Mouse (Mus musculus): Measurements from ENCODE around the gene Nfia.

Gene Nfia

GRCm38 (mm10) chr4:97830935-97831608, 58.5 kb downstream of the Nfia start:
- intact Hi-C loops (cut with DNase I), result no loop called here

GRCm38 (mm10) chr4:97831611-97832278, 59.2 kb downstream of the Nfia start:
- intact Hi-C loops (cut with DNase I), result no loop called here

- intact Hi-C loops (cut with DNase I), result no loop called here
Observed at GRCm38 (mm10) chr4:97832279-97832640, 59.7 kb downstream of the Nfia start.

DNA sequence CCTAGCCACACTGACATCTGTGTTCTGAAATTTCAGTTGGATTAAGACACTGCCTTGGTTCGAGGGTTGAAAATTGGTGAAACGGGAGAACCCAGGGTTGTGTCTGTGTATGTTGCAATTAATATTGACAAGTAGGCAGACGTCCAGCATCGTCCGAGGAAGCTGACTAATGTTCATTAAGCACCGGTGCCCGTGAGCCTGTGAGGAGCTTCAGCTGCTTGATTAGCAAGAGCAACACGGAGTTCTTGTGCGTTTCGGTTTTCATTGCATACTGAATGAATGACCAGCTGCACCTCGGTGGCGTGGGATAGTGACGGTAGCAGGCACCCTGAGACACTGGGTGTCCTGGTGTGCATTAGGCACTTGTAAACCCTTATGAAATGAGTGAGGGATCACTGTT, 64.3 kb downstream of the Nfia start:
- intact Hi-C loops (cut with DNase I), result no loop called here

DNA sequence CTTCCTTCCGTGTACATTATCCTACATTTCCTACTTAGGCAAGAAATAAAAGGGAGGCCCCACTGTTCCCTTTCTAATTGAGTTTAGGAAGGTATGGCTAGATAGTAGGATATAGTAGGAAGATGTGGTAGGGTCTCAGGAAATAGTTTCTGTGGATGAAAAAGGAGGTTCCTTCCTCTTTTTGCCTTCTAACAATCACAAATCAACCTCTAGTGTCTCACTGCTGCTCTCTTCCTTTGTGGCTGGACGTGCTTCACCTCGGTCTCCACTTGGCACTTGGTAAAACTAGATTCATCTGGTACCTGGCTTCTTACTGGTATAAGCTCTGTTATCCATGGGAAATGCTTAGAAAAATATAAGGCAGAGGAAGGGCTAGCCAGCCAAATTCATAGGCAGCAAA, 65.2 kb downstream of the Nfia start:
- intact Hi-C loops (cut with DNase I), result no loop called here

DNA sequence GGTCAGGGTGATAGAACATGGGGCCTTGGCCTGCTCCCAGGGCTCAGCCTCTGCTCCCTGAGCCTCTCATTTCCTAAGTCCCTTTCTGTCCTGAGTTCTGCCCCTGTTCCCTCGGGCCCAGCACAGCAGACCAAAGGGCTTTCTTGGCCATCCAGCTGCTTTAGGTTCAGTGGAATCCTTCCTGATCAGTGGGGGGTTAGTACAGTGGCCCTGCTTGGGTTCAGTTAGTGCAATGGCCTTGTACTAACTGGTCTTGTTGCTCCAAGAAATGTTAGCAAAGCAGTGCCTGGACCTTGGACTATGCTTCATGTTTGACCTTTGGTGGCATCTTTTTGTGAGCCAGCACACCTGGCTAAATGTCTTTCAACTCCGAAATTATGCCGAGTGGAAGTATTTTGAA, 66.1 kb downstream of the Nfia start:
- intact Hi-C loops (cut with DNase I), result no loop called here

DNA sequence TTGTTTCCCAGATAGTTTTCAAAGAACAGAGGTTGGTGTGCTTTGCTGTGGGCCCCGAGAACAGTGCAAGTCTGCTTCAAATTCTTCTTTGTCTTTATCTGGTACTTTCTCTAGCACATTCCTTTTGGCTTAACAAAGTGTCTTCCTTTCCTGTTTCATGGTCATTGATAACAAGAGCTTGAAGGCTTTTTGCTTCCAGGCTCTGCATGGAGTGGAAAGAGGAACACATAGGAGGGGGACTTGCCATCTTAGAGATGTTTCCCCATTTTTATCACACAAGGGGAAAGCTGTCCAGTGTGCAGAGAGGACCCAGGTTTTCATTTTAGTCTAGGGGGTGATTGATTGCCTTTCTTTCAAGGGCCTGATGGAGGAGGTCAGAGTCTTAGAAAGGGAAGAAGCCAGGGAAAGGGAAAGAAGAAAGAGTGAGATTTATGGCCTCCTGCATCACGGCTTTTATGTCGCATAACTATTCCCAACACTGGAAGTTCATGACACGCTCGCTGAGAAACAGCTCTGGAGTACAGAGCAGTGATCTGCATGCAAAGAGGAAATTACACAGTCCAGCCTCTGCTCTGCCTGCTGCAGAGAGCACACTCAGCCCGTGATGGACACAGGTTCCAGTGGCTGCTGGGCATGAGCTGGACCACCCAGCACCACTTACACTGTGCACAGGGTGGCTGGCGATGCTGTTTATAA, 67.0 kb downstream of the Nfia start:
- intact Hi-C loops (cut with DNase I), result loop anchor here (10.0 kb wide), 1 partner anchor 85 kb away; no protein-coding TSS in a partner anchor

- intact Hi-C loops (cut with DNase I), result loop anchor here (10.0 kb wide), 1 partner anchor 86 kb away; no protein-coding TSS in a partner anchor
Observed at GRCm38 (mm10) chr4:97840227-97841062, 67.9 kb downstream of the Nfia start.

DNA sequence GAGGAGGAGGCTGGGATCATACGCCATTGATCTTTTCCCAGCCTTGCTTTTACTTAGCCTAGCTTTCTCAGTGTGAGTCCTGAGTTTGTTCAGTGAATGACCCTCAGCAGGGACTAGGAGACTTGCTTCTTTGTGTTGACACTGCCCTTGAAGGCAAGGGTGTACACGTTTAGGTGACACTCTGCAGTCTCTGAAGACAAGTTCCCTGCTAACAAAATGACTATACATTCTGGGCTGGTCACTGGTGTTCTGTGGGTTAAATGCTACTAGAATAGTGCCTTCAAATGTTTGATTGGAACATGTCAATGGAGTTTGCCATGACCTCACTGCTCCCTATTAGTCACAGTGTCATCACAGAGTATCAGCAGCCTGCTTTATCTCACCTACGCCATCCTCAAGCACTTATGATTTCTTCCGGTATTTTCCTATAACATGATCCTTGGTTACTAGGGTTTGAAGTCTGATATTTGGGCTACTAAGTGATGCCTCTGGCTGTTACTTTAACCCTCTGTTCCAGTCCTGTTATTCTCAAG, 68.6 kb downstream of the Nfia start:
- intact Hi-C loops (cut with DNase I), result loop anchor here (10.0 kb wide), 1 partner anchor 86 kb away; no protein-coding TSS in a partner anchor

GRCm38 (mm10) chr4:97841745-97842144, 69.2 kb downstream of the Nfia start:
- intact Hi-C loops (cut with DNase I), result loop anchor here (10.0 kb wide), 1 partner anchor 87 kb away; no protein-coding TSS in a partner anchor

DNA sequence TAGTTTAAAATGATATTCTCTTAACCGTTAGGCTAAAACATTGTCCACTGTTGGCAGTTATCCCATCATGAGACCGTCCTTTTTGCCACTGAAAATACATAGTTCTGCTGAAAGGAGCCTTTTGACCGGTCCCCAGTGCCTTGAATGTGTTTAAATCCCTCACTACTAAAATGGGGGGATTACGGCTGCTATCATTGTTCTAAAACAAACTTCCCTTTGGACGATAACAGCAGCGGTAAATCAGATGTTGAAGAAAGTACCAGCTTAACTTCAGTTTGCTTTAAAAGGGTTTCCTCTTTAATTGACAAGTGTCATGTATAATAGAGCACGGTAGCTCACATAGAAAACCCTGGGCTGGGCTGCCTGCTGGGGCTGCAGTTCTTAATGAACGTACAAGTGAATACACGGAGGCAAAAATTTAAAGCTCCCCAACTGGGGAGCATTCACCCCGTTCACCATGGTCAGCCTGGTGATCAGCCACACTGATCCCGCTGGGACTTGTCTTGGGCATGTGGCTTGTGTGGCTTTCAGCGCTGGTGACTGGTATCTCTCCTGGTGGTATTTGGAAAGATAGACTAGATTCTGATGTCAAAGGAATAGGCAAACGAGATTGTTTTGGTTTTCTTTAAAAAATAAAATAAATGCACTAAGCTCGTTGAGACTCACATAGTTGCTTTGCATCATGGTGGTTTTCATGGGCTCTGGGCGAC, 71.6 kb downstream of the Nfia start:
- intact Hi-C loops (cut with DNase I), result loop anchor here (10.0 kb wide), 1 partner anchor 89 kb away; no protein-coding TSS in a partner anchor

DNA sequence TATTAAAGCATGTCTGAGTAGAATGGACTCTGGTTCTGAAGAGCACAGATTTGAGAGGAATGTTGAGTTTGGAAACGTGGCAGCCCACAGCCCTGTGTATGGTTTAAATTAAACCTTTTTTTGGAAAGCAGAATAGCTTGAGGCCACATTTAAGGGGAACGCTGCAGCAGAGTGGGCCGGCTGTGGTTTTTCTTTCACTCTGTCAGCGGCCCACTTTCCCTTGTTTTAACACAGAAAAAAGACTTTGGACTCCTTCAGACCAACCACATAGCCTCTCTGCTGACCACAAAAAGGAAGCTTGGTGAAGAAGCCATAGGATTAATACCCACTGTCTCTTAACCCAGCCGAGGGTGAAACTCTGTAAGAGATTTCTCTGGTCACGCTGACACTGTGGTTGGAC, 72.4 kb downstream of the Nfia start:
- intact Hi-C loops (cut with DNase I), result loop anchor here (10.0 kb wide), 1 partner anchor 90 kb away; no protein-coding TSS in a partner anchor

GRCm38 (mm10) chr4:97847653-97848052, 75.1 kb downstream of the Nfia start:
- intact Hi-C loops (cut with DNase I), result loop anchor here (10.0 kb wide), 1 partner anchor 93 kb away; no protein-coding TSS in a partner anchor

DNA sequence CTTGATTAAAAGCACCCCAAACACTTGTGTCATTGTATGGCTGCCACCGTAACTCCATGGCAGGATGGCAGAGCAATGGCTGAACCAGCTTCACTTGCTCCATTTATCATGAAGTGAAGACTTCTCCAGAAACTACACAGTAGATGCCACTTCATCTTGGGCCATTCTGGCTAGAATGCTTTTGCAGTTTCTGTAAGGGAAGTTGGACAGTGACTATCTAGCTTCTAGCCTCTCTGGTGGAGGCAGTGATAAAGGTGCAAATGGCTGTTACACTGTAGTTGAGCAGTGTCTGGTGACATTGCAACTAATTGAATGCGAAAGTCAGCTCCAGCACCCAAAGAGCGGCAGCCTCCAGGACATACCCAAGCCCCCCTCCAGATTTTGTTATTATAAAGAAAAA, 78.5 kb downstream of the Nfia start:
- intact Hi-C loops (cut with DNase I), result no loop called here

- intact Hi-C loops (cut with DNase I), result no loop called here
Observed at GRCm38 (mm10) chr4:97851698-97852097, 79.2 kb downstream of the Nfia start.

GRCm38 (mm10) chr4:97852626-97853025, 80.1 kb downstream of the Nfia start:
- intact Hi-C loops (cut with DNase I), result no loop called here

- intact Hi-C loops (cut with DNase I), result no loop called here
Observed at GRCm38 (mm10) chr4:97854779-97855178, 82.2 kb downstream of the Nfia start.

- intact Hi-C loops (cut with DNase I), result no loop called here
Observed at GRCm38 (mm10) chr4:97855712-97856420, 83.3 kb downstream of the Nfia start.

DNA sequence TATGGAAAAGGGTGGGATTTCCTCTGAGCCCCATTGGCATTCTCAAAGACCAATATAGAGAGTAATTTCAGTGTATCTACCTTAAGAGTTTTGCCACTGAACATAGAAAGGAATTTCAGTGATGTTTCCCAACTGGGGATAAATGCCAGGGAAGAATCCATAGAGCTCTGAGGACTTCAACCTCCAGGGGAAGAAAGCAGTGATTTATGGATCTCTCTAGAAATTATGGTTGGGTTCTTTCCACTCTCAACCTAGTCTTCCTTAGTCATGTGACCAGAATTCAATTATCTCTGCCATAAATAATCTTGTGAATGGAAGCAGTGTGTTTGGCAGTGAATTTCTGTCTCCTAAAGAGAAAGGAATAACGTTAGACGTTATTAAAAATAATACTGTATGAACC, 85.0 kb downstream of the Nfia start:
- intact Hi-C loops (cut with DNase I), result no loop called here

GRCm38 (mm10) chr4:97859431-97859830, 86.9 kb downstream of the Nfia start:
- intact Hi-C loops (cut with DNase I), result no loop called here

Measured in adrenal gland (tissue).